Mouse (Mus musculus) embryonic facial prominence, embryonic 13.5 days (tissue): ENCODE data around the gene Rps11. TPM values are rescaled to one million over a fixed set of nuclear protein-coding genes. Genes with fewer than 3 reads are reported as not detected.
"Not testable (repeated sequence)": the region's sequence is repeated elsewhere in the genome, so short reads cannot be mapped to it uniquely, and the experiment has no call there.

Experiments used
- ATAC-seq: fragments of 200-750 bp; cut with Nextera tagmentation; 2 replicates; pipeline ENCODE4 v1.8.0; 2017; ENCODE audit warnings: low read depth; ENCODE audit not compliant: insufficient number of reproducible peaks, insufficient read depth, low FRiP score, low TSS enrichment
- H3K27ac ChIP-seq: fragments of 300-500 bp; sonication (generic); 2 replicates; pipeline ENCODE4 v1.5.1; 2015; ENCODE audit warnings: moderate library complexity, mild to moderate bottlenecking, inconsistent platforms
- H3K27me3 ChIP-seq: fragments of 300-500 bp; sonication (generic); 2 replicates; pipeline ENCODE4 v1.6.1; 2015; ENCODE audit warnings: mild to moderate bottlenecking, inconsistent platforms
- H3K36me3 ChIP-seq: fragments of 300-500 bp; sonication (generic); 2 replicates; pipeline ENCODE4 v1.6.1; 2015; ENCODE audit warnings: mild to moderate bottlenecking, inconsistent platforms
- H3K4me1 ChIP-seq: fragments of 300-500 bp; sonication (generic); 2 replicates; pipeline ENCODE4 v1.6.1; 2015; ENCODE audit warnings: inconsistent platforms
- H3K4me2 ChIP-seq: fragments of 300-500 bp; sonication (generic); 2 replicates; pipeline ENCODE4 v1.6.1; 2015; ENCODE audit warnings: moderate library complexity, mild to moderate bottlenecking, inconsistent platforms
- H3K4me3 ChIP-seq: fragments of 300-500 bp; sonication (generic); 2 replicates; pipeline ENCODE4 v1.5.1; 2015; ENCODE audit warnings: mild to moderate bottlenecking, inconsistent platforms
- H3K9ac ChIP-seq: fragments of 300-500 bp; sonication (generic); 2 replicates; pipeline ENCODE4 v1.6.1; 2015; ENCODE audit warnings: mild to moderate bottlenecking, inconsistent platforms
- H3K9me3 ChIP-seq: fragments of 300-500 bp; sonication (generic); 2 replicates; pipeline ENCODE4 v1.6.1; 2016; ENCODE audit warnings: inconsistent platforms
- WGBS: fragments of 180-500 bp; shearing (Covaris S2); methylation state at CpG from one replicate; pipeline ENCODE4 v1.1.7; 2015; ENCODE audit warnings: mixed read lengths; 5-methylcytosine and 5-hydroxymethylcytosine counted together
- polyA plus RNA-seq: library from polyadenylated mRNA; unstranded; fragments of >200 nt; fragmentation: Nextera tagmentation; extraction: Ambion mirVana; gene quantifications from 2 replicates; pipeline ENCODE4 v1.2.1, GENCODE M21; 2015

Gene Rps11
- polyA plus RNA-seq, 1 experiment from 2014 or later: 1,760 TPM

GRCm38 (mm10) chr7:45129776-45130512, 5.7 kb upstream of the Rps11 start:
- WGBS: 49% methylated on average over 15 of the region's 15 CpGs
- Histone ChIP-seq H3K9me3 (no peaks in the 10 kb centered on the region), H3K4me3 (peak overlapping the region; percentile 86), H3K27me3 (peaks cover 6% of the 10 kb centered on the region; the same call in 1 of the 2 replicates), H3K9ac (peak overlapping the region; percentile 80), H3K36me3 (peaks cover 26% of the 10 kb centered on the region), H3K4me1 (peaks cover 35% of the 10 kb centered on the region), H3K27ac (peak overlapping the region; percentile 94), H3K4me2 (peak overlapping the region; percentile 69)
- no peak for ATAC-seq

DNA sequence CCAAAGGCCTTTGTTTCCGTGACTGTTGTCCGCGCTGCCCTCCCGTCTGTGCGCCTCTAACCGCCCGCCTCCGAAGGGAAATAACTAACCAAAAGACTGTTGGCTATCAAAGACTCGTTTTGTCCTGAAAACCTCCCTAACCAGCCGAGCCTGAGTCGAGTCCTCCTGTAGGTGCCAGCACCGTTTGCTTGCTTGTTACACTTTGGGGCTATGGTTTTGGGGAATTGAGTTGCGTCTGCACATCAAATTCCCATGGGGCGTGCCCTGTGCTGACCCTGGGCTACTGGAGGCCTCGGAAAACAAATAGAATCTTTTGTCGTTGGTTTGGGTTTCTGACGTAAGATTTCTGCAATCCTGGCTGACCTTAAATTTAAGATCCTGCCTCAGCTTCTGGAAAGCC, 5.1 kb upstream of the Rps11 start:
- peak overlapping the region; percentile 94 for H3K27ac ChIP-seq
- no peaks in the 10 kb centered on the region for H3K9me3 ChIP-seq
- H3K9ac ChIP-seq: peak overlapping the region; percentile 80
- peaks cover 39% of the 10 kb centered on the region for H3K4me1 ChIP-seq
- under 1% methylated on average over 17 of the region's 17 CpGs for WGBS
- no peak for ATAC-seq
- peaks cover 27% of the 10 kb centered on the region for H3K36me3 ChIP-seq
- H3K4me3 ChIP-seq: peak overlapping the region; percentile 86
- H3K4me2 ChIP-seq: peak overlapping the region; percentile 69
- no peaks in the 10 kb centered on the region for H3K27me3 ChIP-seq

DNA sequence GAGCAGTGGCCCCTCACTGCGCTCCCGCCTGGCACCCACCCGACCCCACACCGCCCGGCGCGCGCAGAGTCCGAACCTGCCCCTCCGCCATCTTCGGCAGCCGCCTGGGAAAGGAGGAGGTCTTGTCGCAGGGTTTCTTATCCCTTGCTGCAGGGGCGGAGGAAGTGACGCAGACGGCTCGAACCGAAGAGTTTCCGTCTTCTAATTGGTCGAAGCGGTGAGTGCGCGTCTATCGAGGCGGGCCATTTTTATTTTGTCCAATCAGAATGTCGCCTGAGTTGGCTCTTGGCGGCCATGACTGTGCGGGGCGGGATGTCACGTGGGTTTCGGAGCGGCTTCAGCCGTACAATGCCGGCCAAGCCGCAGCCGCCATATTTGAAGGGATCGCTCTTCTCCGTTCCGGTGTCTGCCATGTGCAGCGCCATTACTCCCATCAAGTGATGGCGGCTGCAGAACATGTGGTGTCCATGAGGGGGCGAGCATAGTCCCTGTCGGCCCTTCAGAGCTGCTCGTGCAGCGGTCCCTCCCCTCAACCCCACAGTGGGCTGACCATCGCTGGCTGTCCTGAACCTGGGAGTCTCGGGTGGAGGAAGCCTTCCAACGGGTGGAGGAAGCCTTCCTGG, 4.5 kb upstream of the Rps11 start, which contains the start of gene Rpl13a:
TSS of gene Rpl13a (minus strand) at position 138 of the 623 bp plus-strand sequence.
- Histone ChIP-seq H3K4me1 (peaks cover 39% of the 10 kb centered on the region), H3K9ac (peak within 1 kb of the TSS; percentile 99), H3K36me3 (peaks cover 27% of the 10 kb centered on the region), H3K27ac (peak within 1 kb of the TSS; percentile 94), H3K4me2 (peak within 1 kb of the TSS; percentile 89), H3K27me3 (no peaks in the 10 kb centered on the region), H3K9me3 (no peaks in the 10 kb centered on the region), H3K4me3 (peak within 1 kb of the TSS; percentile 86)
- under 1% methylated on average over 48 of the region's 48 CpGs for WGBS
- ATAC-seq: peak; percentile 89

- Histone ChIP-seq H3K9me3 (no peaks in the 10 kb centered on the region), H3K27me3 (no peaks in the 10 kb centered on the region), H3K4me2 (peak overlapping the region; percentile 89), H3K9ac (peak overlapping the region; percentile 99), H3K4me1 (peaks cover 45% of the 10 kb centered on the region), H3K27ac (peak overlapping the region; percentile 92), H3K36me3 (peaks cover 32% of the 10 kb centered on the region), H3K4me3 (peak overlapping the region; percentile 86)
- whole genome bisulfite sequencing: 1% methylated on average over 6 of the region's 6 CpGs
- ATAC-seq: no peak
Observed at GRCm38 (mm10) chr7:45127700-45128224, 3.5 kb upstream of the Rps11 start.

DNA sequence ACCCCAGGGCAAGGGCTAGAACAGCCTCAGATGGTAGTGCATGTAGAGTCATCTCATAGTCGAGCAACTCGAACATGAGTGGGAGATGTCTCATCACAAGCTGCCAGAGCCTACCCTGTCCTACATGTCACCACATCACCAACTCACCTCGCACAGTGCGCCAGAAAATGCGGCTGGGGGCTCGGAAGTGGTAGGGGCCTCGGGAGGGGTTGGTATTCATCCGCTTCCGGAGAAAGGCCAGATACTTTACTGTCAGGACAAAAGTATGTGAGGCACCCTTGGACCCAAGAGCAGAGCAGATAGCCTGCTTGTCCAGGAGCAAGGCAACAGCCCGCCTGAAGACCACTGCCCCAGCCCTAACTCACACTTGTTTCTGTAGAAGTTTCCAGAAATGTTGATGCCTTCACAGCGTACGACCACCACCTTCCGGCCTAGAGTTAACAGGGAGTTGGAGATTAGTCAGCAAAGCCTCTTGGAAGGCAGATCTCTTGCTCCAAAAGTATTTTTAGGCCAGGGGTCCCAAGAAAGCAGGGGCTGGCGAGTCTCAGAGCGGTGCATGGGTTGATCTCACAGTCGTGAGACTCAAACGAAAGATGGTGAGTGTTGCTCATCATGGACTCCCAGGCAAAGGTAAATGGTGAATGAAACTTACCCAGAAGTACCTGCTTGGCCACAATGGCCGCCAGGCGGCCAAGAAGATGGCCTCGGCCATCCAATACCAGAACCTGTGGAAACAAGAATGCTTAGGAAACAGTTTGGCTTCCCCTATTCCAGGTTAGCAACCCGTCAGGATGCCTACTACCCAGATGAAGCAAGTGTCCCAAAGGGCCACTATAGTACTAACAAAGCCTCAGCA, 2.8 kb upstream of the Rps11 start:
- Histone ChIP-seq H3K4me2 (peak overlapping the region; percentile 89), H3K4me3 (peak overlapping the region; percentile 86), H3K9ac (peak overlapping the region; percentile 99), H3K36me3 (peaks cover 39% of the 10 kb centered on the region), H3K9me3 (no peaks in the 10 kb centered on the region), H3K4me1 (peaks cover 50% of the 10 kb centered on the region), H3K27me3 (no peaks in the 10 kb centered on the region), H3K27ac (peak overlapping the region; percentile 92)
- 37% methylated on average over 21 of the region's 21 CpGs for WGBS
- no peak for ATAC-seq

DNA sequence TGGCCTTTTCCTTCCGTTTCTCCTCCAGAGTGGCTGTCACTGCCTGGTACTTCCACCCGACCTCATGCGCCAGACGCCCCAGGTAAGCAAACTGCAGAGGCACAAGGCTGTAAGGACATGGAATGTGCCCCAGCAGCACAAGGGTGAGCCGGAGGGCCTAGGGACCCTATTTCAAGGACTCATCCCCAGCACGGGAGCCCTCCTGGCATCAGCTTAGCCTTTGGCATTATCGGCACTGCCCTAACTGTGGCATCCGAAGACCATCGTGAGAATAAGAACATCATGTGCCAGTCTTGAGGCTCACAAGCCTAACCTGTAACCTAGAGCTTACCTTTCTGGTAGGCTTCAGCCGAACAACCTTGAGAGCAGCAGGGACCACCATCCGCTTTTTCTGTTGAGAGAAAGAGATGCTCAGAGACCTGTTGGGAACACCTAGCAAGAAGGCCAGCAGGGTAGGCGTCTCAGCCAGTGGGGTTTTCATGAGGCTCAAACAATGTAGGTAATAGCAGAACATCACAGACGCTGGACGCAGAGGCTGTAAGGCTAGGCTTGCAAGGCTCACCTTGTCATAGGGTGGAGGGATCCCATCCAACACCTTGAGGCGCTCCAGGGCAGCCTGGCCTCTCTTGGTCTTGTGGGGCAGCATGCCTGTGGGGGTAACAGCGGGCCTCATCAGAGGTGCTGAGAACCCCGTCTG, 2.1 kb upstream of the Rps11 start:
- peaks cover 47% of the 10 kb centered on the region for H3K36me3 ChIP-seq
- WGBS: 71% methylated on average over 17 of the region's 17 CpGs

DNA sequence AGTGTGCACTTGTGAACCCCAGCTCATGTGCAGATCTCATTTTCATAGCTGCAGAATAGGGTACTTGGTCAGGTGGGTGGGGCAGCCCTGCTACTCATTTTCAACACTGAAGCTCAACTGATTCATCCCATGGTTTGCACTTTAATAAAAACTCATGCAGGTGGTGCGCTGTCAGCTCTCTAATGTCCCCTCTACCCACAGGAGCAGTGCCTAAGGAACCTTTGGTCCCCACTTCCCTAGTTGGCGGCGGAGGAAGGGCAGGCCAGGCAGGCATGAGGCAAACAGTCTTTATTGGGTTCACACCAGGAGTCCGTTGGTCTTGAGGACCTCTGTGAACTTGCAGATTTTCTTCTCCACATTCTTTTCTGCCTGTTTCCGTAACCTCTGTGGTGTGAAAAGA, 1.4 kb upstream of the Rps11 start:
- peaks cover 61% of the 10 kb centered on the region for H3K4me1 ChIP-seq
- ATAC-seq: not testable (repeated sequence)

More for the DNA sequence above, 2.1 kb upstream of the Rps11 start:
- peak overlapping the region; percentile 92 for H3K27ac ChIP-seq
- peak overlapping the region; percentile 99 for H3K9ac ChIP-seq
- H3K27me3 ChIP-seq: no peaks in the 10 kb centered on the region
- H3K4me2 ChIP-seq: peak overlapping the region; percentile 89
- H3K9me3 ChIP-seq: no peaks in the 10 kb centered on the region
- ATAC-seq: no peak
- H3K4me1 ChIP-seq: peaks cover 58% of the 10 kb centered on the region
- peak overlapping the region; percentile 86 for H3K4me3 ChIP-seq

GRCm38 (mm10) chr7:45125144-45125600, 933 bp upstream of the Rps11 start:
- H3K9ac ChIP-seq: peak overlapping the region; percentile 99
- peaks cover 58% of the 10 kb centered on the region for H3K36me3 ChIP-seq
- peak overlapping the region; percentile 92 for H3K27ac ChIP-seq
- H3K27me3 ChIP-seq: no peaks in the 10 kb centered on the region
- H3K4me3 ChIP-seq: peak overlapping the region; percentile 96
- H3K9me3 ChIP-seq: no peaks in the 10 kb centered on the region
- peaks cover 61% of the 10 kb centered on the region for H3K4me1 ChIP-seq
- H3K4me2 ChIP-seq: peak overlapping the region; percentile 89
- 25% methylated on average over 7 of the region's 7 CpGs for WGBS
- ATAC-seq: no peak

More for the DNA sequence above, 1.4 kb upstream of the Rps11 start:
- WGBS: 73% methylated on average over 5 of the region's 5 CpGs
- not testable (repeated sequence) for H3K27me3 ChIP-seq, H3K9me3 ChIP-seq
- Histone ChIP-seq H3K36me3 (peaks cover 53% of the 10 kb centered on the region), H3K4me2 (peak overlapping the region; percentile 89), H3K4me3 (peak overlapping the region; percentile 86), H3K27ac (peak overlapping the region; percentile 92; the same call in 1 of the 2 replicates), H3K9ac (peak overlapping the region; percentile 99)

DNA sequence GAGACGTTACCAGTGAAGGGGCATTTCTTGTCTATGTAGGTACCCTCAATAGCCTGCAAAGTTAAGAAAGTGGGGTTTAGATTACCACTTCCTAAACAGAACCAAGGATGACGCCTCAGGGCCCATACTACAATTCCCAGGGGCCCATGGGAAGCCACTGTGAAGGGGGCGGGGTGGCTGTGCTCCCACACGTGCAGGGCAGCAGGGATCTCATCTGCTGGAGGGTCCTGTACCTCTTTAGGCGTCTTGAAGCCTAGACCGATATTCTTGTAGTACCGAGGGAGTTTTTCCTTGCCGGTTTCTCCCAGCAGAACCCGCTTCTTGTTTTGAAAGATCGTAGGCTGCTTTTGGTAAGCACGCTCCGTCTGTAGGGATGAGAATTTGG, 1.1 kb downstream of the Rps11 start:
- Histone ChIP-seq H3K4me2 (peak overlapping the region; percentile 89), H3K9ac (peak overlapping the region; percentile 99), H3K27ac (peak overlapping the region; percentile 86), H3K27me3 (no peaks in the 10 kb centered on the region), H3K9me3 (no peaks in the 10 kb centered on the region), H3K4me3 (peak overlapping the region; percentile 96), H3K4me1 (peaks cover 53% of the 10 kb centered on the region), H3K36me3 (peaks cover 75% of the 10 kb centered on the region)
- 15% methylated on average over 12 of the region's 12 CpGs for WGBS
- no peak for ATAC-seq

- H3K9ac ChIP-seq: peak overlapping the region; percentile 99
- no peak for ATAC-seq
- H3K4me2 ChIP-seq: peak overlapping the region; percentile 89
- H3K4me1 ChIP-seq: peaks cover 53% of the 10 kb centered on the region
- no peak overlapping the region for H3K27ac ChIP-seq
- peaks cover 75% of the 10 kb centered on the region for H3K36me3 ChIP-seq
- H3K9me3 ChIP-seq: no peaks in the 10 kb centered on the region
- 82% methylated on average over 15 of the region's 15 CpGs for WGBS
- H3K27me3 ChIP-seq: no peaks in the 10 kb centered on the region
- peak overlapping the region; percentile 96 for H3K4me3 ChIP-seq
Observed at GRCm38 (mm10) chr7:45122561-45123185, 1.6 kb downstream of the Rps11 start.
